Mouse (Mus musculus) CH12.LX (cell line): Measurements from ENCODE around the gene Col23a1. TPM values are rescaled to one million over a fixed set of nuclear protein-coding genes. Genes with fewer than 3 reads are reported as not detected.
"Not testable (repeated sequence)": the region's sequence is repeated elsewhere in the genome, so short reads cannot be mapped to it uniquely, and the experiment has no call there.

ENCODE experiments used
- DNase-seq: peaks from one replicate; pipeline ENCODE4 v3.0.0-alpha.2; 2013; ENCODE audit errors: extremely low read depth
- H3K27ac ChIP-seq: 2 replicates; pipeline ENCODE4 v1.5.1; 2012; ENCODE audit warnings: low read depth, mild to moderate bottlenecking, control low read depth, moderate library complexity; ENCODE audit not compliant: insufficient read depth
- H3K27me3 ChIP-seq: replicated peaks from 2 replicates; pipeline ENCODE3; 2012; ENCODE audit warnings: inconsistent platforms
- H3K36me3 ChIP-seq, 2 experiments: replicated peaks in 1 of 2; 2 replicates each; pipeline versions ENCODE3 to v1.6.1; 2012; ENCODE audit warnings: inconsistent platforms in 1 of 2, low read length in 1 of 2, mild to moderate bottlenecking in 1 of 2, mixed read lengths in 1 of 2, moderate library complexity in 1 of 2; ENCODE audit not compliant: control insufficient read depth in 1 of 2, insufficient read depth in 1 of 2
- H3K4me1 ChIP-seq, 2 experiments: 2 replicates each; pipeline ENCODE4 v1.6.1; 2012; ENCODE audit warnings: inconsistent platforms in 1 of 2, moderate library complexity in 1 of 2; ENCODE audit not compliant: insufficient read depth in 2 of 2, control insufficient read depth in 1 of 2
- H3K4me2 ChIP-seq: 2 replicates; pipeline ENCODE4 v1.6.1; 2012; ENCODE audit warnings: low read depth, mild to moderate bottlenecking, control low read depth; ENCODE audit not compliant: poor library complexity, insufficient read depth, severe bottlenecking
- H3K4me3 ChIP-seq, 3 experiments: fragments of 150-350 bp in 1 of 3; sonication (generic) in 1 of 3; replicated peaks in 1 of 3; 2 replicates each; pipeline versions ENCODE3 to v1.5.1; 2011 to 2012; ENCODE audit warnings: low read depth in 2 of 3, low read length in 2 of 3, mild to moderate bottlenecking in 2 of 3, moderate library complexity in 2 of 3, control low read depth in 1 of 3, improper control_type of control experiment in 1 of 3, inconsistent platforms in 1 of 3, mixed read lengths in 1 of 3; ENCODE audit not compliant: poor library complexity in 1 of 3
- H3K79me2 ChIP-seq: replicated peaks from 2 replicates; pipeline ENCODE4 v1.6.1; 2012; ENCODE audit warnings: mild to moderate bottlenecking, moderate library complexity; ENCODE audit not compliant: control insufficient read depth, poor library complexity, insufficient read depth, severe bottlenecking; ENCODE audit errors: extremely low read depth
- H3K9ac ChIP-seq: 2 replicates; pipeline ENCODE4 v1.6.1; 2012; ENCODE audit warnings: low read depth, mild to moderate bottlenecking, control low read depth, moderate library complexity; ENCODE audit not compliant: insufficient read depth
- H3K9me3 ChIP-seq: replicated peaks from 2 replicates; pipeline ENCODE3; 2012; ENCODE audit warnings: low read length, inconsistent platforms, mixed read lengths
- BHLHE40 ChIP-seq: IDR thresholded peaks from 2 replicates; pipeline ENCODE4 v1.6.1; 2011; ENCODE audit warnings: mild to moderate bottlenecking, low read depth, low read length, improper control_type of control experiment
- CHD1 ChIP-seq: IDR thresholded peaks from 2 replicates; pipeline ENCODE4 v1.6.1; 2012; ENCODE audit warnings: low read depth, low read length, improper control_type of control experiment, inconsistent platforms
- CHD2 ChIP-seq: IDR thresholded peaks from 2 replicates; pipeline ENCODE4 v1.6.1; 2011; ENCODE audit warnings: low read length, improper control_type of control experiment
- CTCF ChIP-seq, 2 experiments: IDR thresholded peaks in 1 of 2; conservative IDR thresholded peaks in 1 of 2; 2 replicates each; pipeline ENCODE4 v1.5.1; 2011 to 2012; ENCODE audit warnings: low read depth in 2 of 2, low read length in 2 of 2, improper control_type of control experiment in 1 of 2, inconsistent platforms in 1 of 2, mild to moderate bottlenecking in 1 of 2, moderate library complexity in 1 of 2
- ELF1 ChIP-seq: IDR thresholded peaks from 2 replicates; pipeline ENCODE4 v1.6.1; 2014; ENCODE audit warnings: low read depth, mild to moderate bottlenecking, inconsistent platforms, low read length, improper control_type of control experiment
- EP300 ChIP-seq: IDR thresholded peaks from 2 replicates; pipeline ENCODE4 v1.6.1; 2011; ENCODE audit warnings: low read length, improper control_type of control experiment
- ETS1 ChIP-seq: conservative IDR thresholded peaks from 2 replicates; pipeline ENCODE4 v1.6.1; 2012; ENCODE audit warnings: low read depth, mild to moderate bottlenecking, inconsistent platforms, low read length, improper control_type of control experiment, moderate library complexity
- GABPA ChIP-seq: IDR thresholded peaks from 2 replicates; pipeline ENCODE4 v1.6.1; 2012; ENCODE audit warnings: low read depth, low read length, improper control_type of control experiment, inconsistent platforms; ENCODE audit not compliant: insufficient replicate concordance
- HCFC1 ChIP-seq: IDR thresholded peaks from 2 replicates; pipeline ENCODE4 v1.6.1; 2012; ENCODE audit warnings: low read depth, mild to moderate bottlenecking, inconsistent platforms, low read length, improper control_type of control experiment
- JUN ChIP-seq: IDR thresholded peaks from 2 replicates; pipeline ENCODE4 v1.6.1; 2011; ENCODE audit warnings: low read depth, mild to moderate bottlenecking, low read length, improper control_type of control experiment, moderate library complexity; ENCODE audit not compliant: insufficient read depth
- JUND ChIP-seq: conservative IDR thresholded peaks from 2 replicates; pipeline ENCODE4 v1.6.1; 2011; ENCODE audit warnings: low read depth, low read length, improper control_type of control experiment
- MAFK ChIP-seq: IDR thresholded peaks from 2 replicates; pipeline ENCODE4 v1.6.1; 2011; ENCODE audit warnings: low read length, improper control_type of control experiment; ENCODE audit not compliant: insufficient replicate concordance
- MAX ChIP-seq: IDR thresholded peaks from 2 replicates; pipeline ENCODE4 v1.6.1; 2011; ENCODE audit warnings: low read length, improper control_type of control experiment
- MAZ ChIP-seq: IDR thresholded peaks from 2 replicates; pipeline ENCODE4 v1.6.1; 2012; ENCODE audit warnings: low read depth, mild to moderate bottlenecking, inconsistent platforms, low read length, improper control_type of control experiment, moderate library complexity
- MEF2A ChIP-seq: IDR thresholded peaks from 2 replicates; pipeline ENCODE4 v1.6.1; 2014; ENCODE audit warnings: low read depth, mild to moderate bottlenecking, inconsistent platforms, low read length, improper control_type of control experiment, borderline replicate concordance
- NELFE ChIP-seq: IDR thresholded peaks from 2 replicates; pipeline ENCODE4 v1.6.1; 2011; ENCODE audit warnings: low read depth, low read length, improper control_type of control experiment
- POLR2A ChIP-seq: IDR thresholded peaks from 2 replicates; pipeline ENCODE4 v1.6.1; 2011; ENCODE audit warnings: low read depth, mild to moderate bottlenecking, improper control_type of control experiment, low read length
- POLR2AphosphoS2 ChIP-seq: IDR thresholded peaks from 2 replicates; pipeline ENCODE4 v1.6.1; 2011; ENCODE audit warnings: low read depth, low read length, improper control_type of control experiment
- RAD21 ChIP-seq: IDR thresholded peaks from 2 replicates; pipeline ENCODE4 v1.6.1; 2011; ENCODE audit warnings: low read depth, mild to moderate bottlenecking, low read length, improper control_type of control experiment, moderate library complexity
- RCOR1 ChIP-seq: conservative IDR thresholded peaks from 2 replicates; pipeline ENCODE4 v1.6.1; 2012; ENCODE audit warnings: low read depth, mild to moderate bottlenecking, inconsistent platforms, low read length, improper control_type of control experiment
- SIN3A ChIP-seq: IDR thresholded peaks from 2 replicates; pipeline ENCODE4 v1.6.1; 2012; ENCODE audit warnings: low read length, improper control_type of control experiment, inconsistent platforms
- SMC3 ChIP-seq: IDR thresholded peaks from 2 replicates; pipeline ENCODE4 v1.6.1; 2011; ENCODE audit warnings: low read depth, low read length, improper control_type of control experiment
- TCF12 ChIP-seq: IDR thresholded peaks from 2 replicates; pipeline ENCODE4 v1.6.1; 2014; ENCODE audit warnings: low read depth, mild to moderate bottlenecking, inconsistent platforms, low read length, improper control_type of control experiment
- UBTF ChIP-seq: IDR thresholded peaks from 2 replicates; pipeline ENCODE4 v1.6.1; 2012; ENCODE audit warnings: low read depth, mild to moderate bottlenecking, inconsistent platforms, low read length, improper control_type of control experiment, moderate library complexity
- USF1 ChIP-seq: IDR thresholded peaks from 2 replicates; pipeline ENCODE4 v1.6.1; 2014; ENCODE audit warnings: low read depth, mild to moderate bottlenecking, inconsistent platforms, low read length, improper control_type of control experiment
- USF2 ChIP-seq: conservative IDR thresholded peaks from 2 replicates; pipeline ENCODE4 v1.6.1; 2011; ENCODE audit warnings: low read depth, low read length, improper control_type of control experiment
- ZC3H11A ChIP-seq: IDR thresholded peaks from 2 replicates; pipeline ENCODE4 v1.6.1; 2012; ENCODE audit warnings: low read depth, mild to moderate bottlenecking, inconsistent platforms, low read length, improper control_type of control experiment
- ZKSCAN1 ChIP-seq: IDR thresholded peaks from 2 replicates; pipeline ENCODE4 v1.6.1; 2012; ENCODE audit warnings: low read depth, inconsistent platforms, low read length, improper control_type of control experiment, borderline replicate concordance
- ZMIZ1 ChIP-seq: IDR thresholded peaks from 2 replicates; pipeline ENCODE4 v1.6.1; 2012; ENCODE audit warnings: low read depth, mild to moderate bottlenecking, inconsistent platforms, low read length, improper control_type of control experiment
- ZNF384 ChIP-seq: IDR thresholded peaks from 2 replicates; pipeline ENCODE4 v1.6.1; 2012; ENCODE audit warnings: low read depth, low read length, improper control_type of control experiment, inconsistent platforms
- dilution Hi-C: fragments of 300-500 bp; cut with MboI; formaldehyde crosslinking; loops from 2 replicates; pipeline ENCODE4 v1.14.3; 2020; ENCODE audit warnings: low sequenced_read_pairs; ENCODE audit not compliant: extremely low pct_unique_long_range_greater_than_20kb, extremely low pct_ligation_motif_present
- in situ Hi-C: fragments of 300-500 bp; cut with MboI; formaldehyde crosslinking; loops from 3 replicates; pipeline ENCODE4 v1.14.3; 2019; ENCODE audit warnings: low sequenced_read_pairs, low pct_ligation_motif_present, low pct_unique_long_range_greater_than_20kb, mixed read lengths
- polyA plus RNA-seq: library from polyadenylated mRNA; unstranded; fragments of >175 nt; gene quantifications from 2 replicates; pipeline ENCODE4 v1.2.1, GENCODE M21; 2012; ENCODE audit warnings: low read depth; ENCODE audit not compliant: insufficient read length
- total RNA-seq, 2 experiments: library from RNA; depleted of rRNA; stranded (reverse); fragments of 300-350 nt in 1 of 2; fragments of >200 nt in 1 of 2; gene quantifications; 2 replicates each; pipeline ENCODE4 v1.2.3; 2012 to 2014

Gene Col23a1
- total and polyA plus RNA-seq, 3 experiments = 0.04 to 0.20 (median 0.08) TPM

- TF ChIP-seq SMC3 = no peak
- TF ChIP-seq USF2 = no peak
These were observed 325.9 kb downstream of the Col23a1 start (continued) for GRCm38 (mm10) chr11:51615601-51616000.

GRCm38 (mm10) chr11:51616113-51616512, 326.4 kb downstream of the Col23a1 start:
- H3K9me3 ChIP-seq, H3K36me3 ChIP-seq, DNase-seq, H3K27ac ChIP-seq, dilution Hi-C loops, H3K27me3 ChIP-seq: not testable (repeated sequence)
- Histone ChIP-seq H3K4me3 (peak overlapping the region in 1 of 3 experiments; percentile 55), H3K4me1 (peaks cover 9 to 25% of the 10 kb centered on the region in 2 experiments), H3K79me2 (peaks cover 15% of the 10 kb centered on the region), H3K9ac (peak overlapping the region; percentile 89; the same call in 1 of the 2 replicates), H3K4me2 (peak overlapping the region; percentile 32)
- in situ Hi-C loops = loop anchor here (10.0 kb wide), 1 partner anchor 69 kb away; the partner anchor contains the start of gene 0610009B22Rik

- no peaks in the 10 kb centered on the region for H3K9me3 ChIP-seq
- peaks cover 16 to 41% of the 10 kb centered on the region in 2 experiments for H3K4me1 ChIP-seq
- peak; percentile 86 for DNase-seq
- H3K79me2 ChIP-seq = peaks cover 28% of the 10 kb centered on the region
- no peak overlapping the region for H3K9ac ChIP-seq
- H3K27ac ChIP-seq = no peak overlapping the region
- H3K36me3 ChIP-seq = peaks cover 16 to 17% of the 10 kb centered on the region in 2 experiments
- in situ Hi-C loops = loop anchor here (10.0 kb wide), 1 partner anchor 67 kb away; the partner anchor contains the start of gene 0610009B22Rik
- H3K27me3 ChIP-seq = no peaks in the 10 kb centered on the region
- dilution Hi-C loops = no loop called here
- H3K4me2 ChIP-seq = 0 out of 2 replicates have a peak overlapping the region, but pooled peaks have one; percentile 17
- no peak overlapping the region for H3K4me3 ChIP-seq
- TF ChIP-seq CTCF (conservative IDR thresholded peaks at IDR 0.05 in 1 of 2, IDR thresholded peaks at IDR 0.05 in 1 of 2; ENCODE audit: low read depth in 2 of 2, low read length in 2 of 2) (peak; percentile 85 to 99), ZC3H11A (peak; percentile 97), MAFK (no peak), POLR2A (no peak), USF2 (no peak), RCOR1 (no peak), SIN3A (peak; percentile 76), MAZ (0 out of 2 replicates have a peak, but pooled peaks have one; percentile 51), TCF12 (no peak), EP300 (no peak), BHLHE40 (no peak), POLR2AphosphoS2 (no peak), JUN (0 out of 2 replicates have a peak, but pooled peaks have one; percentile 5), CHD1 (no peak; the same call in 1 of the 2 replicates), JUND (no peak), ZNF384 (0 out of 2 replicates have a peak, but pooled peaks have one; percentile 17), ZKSCAN1 (no peak), ETS1 (no peak), RAD21 (peak; percentile 99), USF1 (no peak), ZMIZ1 (no peak; the same call in 1 of the 2 replicates), UBTF (no peak), NELFE (peak; percentile 53; the same call in 1 of the 2 replicates), HCFC1 (peak; percentile 34; the same call in 1 of the 2 replicates), CHD2 (0 out of 2 replicates have a peak, but pooled peaks have one; percentile 29), MAX (no peak), GABPA (no peak), ELF1 (peak; percentile 21; the same call in 1 of the 2 replicates), MEF2A (no peak)
These were observed 328.0 kb downstream of the Col23a1 start for GRCm38 (mm10) chr11:51617693-51618092.
